Mouse (Mus musculus) ES-CJ7 (cell line): ENCODE results near the gene Hist1h2bb.
"Not testable (repeated sequence)": the region's sequence is repeated elsewhere in the genome, so short reads cannot be mapped to it uniquely, and the experiment has no call there.

Experiments used
- DNase-seq: peaks from one replicate; pipeline ENCODE4 v3.0.0; 2011; ENCODE audit warnings: low read depth, low spot score

The Hist1h2bb gene

DNA sequence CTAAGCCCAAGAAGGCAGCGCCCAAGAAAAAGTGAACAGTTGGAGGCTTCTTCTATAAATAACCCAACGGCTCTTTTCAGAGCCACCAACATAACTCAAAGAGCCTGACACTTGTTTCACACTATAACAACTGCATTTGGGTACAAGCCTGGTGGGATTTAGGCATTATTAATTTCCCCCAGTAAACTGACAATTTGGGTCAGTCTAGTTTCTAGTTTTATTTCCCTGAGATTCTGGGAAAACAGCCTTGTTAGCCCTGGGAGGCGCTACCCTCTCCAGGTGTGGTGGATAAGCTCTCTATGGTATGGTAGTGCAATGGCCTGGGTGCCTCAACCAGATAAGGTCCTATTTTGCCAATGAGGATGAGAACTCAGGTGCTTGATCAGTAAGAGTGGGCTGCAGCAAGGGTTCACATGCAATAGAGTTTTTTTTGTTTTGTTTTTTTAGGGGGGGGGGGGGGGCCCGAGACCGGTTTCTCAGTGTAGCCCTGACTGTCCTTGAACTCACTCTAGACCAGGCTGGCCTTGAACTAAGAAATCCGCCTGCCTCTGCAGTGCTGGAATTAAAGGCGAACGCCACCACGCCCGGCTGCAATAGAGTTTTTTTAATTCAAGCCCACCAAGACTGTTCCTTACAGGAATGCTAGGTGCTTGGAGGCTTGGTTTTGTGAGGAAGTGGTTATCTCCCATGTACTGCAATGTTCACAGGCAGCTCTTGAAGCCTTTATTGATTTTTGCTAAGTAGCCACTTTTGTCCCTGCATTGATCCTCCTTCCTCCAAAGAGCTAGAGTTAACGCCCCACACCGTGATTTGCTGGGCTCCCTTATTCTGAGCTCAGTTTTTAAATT is 18.0 kb downstream of the Hist1h2bb start:
- peak; percentile 90 for DNase-seq

- no peak for DNase-seq
These were observed 18.6 kb downstream of the Hist1h2bb start for GRCm38 (mm10) chr13:23765172-23765513.

- DNase-seq = no peak
These were observed 20.2 kb downstream of the Hist1h2bb start for GRCm38 (mm10) chr13:23766772-23767171.

- DNase-seq = no peak
These were observed 22.4 kb downstream of the Hist1h2bb start for GRCm38 (mm10) chr13:23768834-23769397.

GRCm38 (mm10) chr13:23769613-23770012 is 23.1 kb downstream of the Hist1h2bb start, which contains the start of gene Trim38:
Gene Trim38 (plus strand): TSS chr13:23769913.
- DNase-seq = not testable (repeated sequence)

GRCm38 (mm10) chr13:23772561-23773313 is 26.2 kb downstream of the Hist1h2bb start:
- peak; percentile 94 for DNase-seq

DNA sequence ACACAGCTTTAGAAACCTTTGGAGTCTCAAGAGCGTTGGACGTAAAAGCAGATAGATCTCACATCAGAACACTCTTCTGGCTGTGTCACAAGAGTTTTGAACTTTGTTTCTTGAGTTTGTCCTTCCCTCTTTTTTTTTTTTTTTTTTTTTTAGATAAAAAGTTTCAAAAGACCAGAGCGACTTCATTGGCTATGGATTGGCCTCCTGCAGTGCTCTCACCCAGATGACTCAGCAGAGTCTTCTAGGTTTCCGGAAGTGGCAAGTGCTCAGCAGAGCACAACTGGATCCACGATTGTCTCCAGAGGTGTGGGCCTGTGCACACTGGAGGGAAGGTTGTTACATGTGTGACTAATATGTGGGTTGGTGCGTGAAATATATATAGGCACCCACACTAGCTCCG is 31.8 kb downstream of the Hist1h2bb start:
- peak; percentile 21 for DNase-seq

DNA sequence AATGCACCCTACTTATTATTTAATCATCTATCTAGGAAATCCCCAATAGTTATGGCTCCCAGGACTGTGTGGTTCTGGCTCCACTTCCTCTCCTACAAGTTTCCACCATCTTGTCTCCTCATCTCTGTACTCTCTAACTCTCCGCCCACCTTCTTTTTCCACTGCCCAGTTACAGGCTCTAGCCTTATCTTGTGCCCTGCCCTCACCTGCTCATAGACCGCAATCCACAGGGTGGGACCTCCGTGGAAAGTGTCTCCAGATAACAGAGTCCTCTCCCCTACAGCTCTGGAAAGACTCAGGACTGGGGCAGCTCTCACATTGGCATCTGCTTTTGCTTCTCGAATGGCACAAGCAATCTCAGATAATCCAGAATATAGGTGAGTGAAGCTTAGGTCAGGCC is 32.5 kb downstream of the Hist1h2bb start:
- no peak for DNase-seq

DNA sequence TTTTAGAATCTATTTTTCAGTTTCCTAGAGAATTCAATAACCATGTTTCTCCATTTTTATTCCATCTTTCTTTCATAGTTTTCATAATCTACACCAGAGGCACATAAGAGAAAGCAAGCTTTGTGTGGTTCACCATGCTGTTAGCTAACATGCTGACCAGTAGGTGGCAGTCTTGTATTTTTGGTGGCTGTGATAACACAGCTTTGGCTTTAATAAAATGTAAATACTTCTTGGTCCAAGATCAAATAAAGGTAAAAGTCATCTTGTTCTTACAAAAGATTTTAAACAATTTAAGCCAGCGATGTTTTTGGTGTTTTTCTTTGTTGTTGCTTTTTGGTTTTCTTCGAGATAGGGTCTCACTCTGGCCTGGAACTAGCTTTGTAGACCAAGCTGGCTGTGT is 46.0 kb downstream of the Hist1h2bb start:
- peak; percentile 49 for DNase-seq
